Mouse (Mus musculus): ENCODE results near the gene Alk. TPM values are rescaled to one million over a fixed set of nuclear protein-coding genes. Genes with fewer than 3 reads are reported as not detected.
A peak's percentile ranks its signal among the peaks of the same experiment; 100 is the strongest.

The Alk gene
- total RNA-seq, 4 experiments from 2014 or later = 8.1 to 10.3 (median 9.2) TPM

DNA sequence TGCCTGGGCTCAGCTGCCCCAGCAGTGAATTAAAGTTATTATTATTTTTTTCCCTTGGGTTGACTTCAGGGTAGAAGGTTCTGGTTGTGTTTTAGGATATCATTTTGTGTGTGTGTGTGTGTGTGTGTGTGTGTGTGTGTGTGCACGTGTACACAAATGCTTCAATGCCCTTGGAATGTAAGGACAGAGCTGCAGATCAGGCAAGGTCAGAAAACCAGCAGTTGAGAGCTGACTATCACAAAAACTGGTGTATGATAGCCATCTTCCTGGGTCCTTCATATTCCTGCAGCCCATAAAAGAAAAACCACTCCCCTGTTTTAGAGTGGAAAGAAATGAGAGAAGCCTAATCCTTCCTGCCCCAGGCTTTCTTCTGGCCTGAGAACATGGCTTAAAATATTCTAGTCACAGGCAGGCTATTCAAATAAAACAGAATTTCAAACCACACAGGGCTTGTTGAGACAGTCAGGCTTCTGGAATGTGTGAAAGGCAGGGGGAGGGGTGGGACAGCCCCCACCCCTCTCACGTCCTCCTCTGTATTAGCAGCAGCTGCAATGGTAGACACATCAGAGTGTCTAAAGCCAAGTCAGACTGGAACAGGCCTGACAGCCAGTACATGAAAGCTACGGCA is 623.8 kb downstream of the Alk start:
- DNase-seq (ENCODE audit: low spot score in 2 of 2) = no peak

- DNase-seq (ENCODE audit: low spot score in 2 of 2) = no peak
These were observed 625.3 kb downstream of the Alk start for GRCm38 (mm10) chr17:71979137-71979536.

DNA sequence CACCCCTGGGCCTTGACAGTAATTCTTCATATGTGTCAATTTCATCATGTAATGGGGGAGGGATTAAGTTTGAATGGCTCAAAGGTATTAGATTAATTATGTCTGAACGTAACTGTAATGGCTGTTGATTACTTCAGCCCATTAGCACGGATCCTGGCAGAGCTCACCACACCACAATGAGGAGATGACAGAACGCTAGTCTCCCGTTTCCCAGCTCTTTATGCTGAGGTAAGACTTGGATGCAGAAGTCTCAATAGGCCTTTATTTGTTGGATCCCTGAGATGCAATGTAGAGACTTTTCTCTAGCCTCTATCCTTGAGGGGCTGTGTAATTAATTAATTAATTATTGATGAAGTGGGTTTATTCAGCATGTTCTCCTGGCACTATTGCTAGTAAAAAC is 627.8 kb downstream of the Alk start:
- DNase-seq (ENCODE audit: low spot score in 2 of 2) = no peak

GRCm38 (mm10) chr17:71973704-71974103 is 630.7 kb downstream of the Alk start:
- DNase-seq (ENCODE audit: low spot score in 2 of 2) = no peak

GRCm38 (mm10) chr17:71967356-71967755 is 637.1 kb downstream of the Alk start:
- no peak for DNase-seq (ENCODE audit: low spot score in 2 of 2)

GRCm38 (mm10) chr17:71965733-71966606 is 638.5 kb downstream of the Alk start:
- peak; percentile 18 to 23 for DNase-seq (ENCODE audit: low spot score in 2 of 2)

DNA sequence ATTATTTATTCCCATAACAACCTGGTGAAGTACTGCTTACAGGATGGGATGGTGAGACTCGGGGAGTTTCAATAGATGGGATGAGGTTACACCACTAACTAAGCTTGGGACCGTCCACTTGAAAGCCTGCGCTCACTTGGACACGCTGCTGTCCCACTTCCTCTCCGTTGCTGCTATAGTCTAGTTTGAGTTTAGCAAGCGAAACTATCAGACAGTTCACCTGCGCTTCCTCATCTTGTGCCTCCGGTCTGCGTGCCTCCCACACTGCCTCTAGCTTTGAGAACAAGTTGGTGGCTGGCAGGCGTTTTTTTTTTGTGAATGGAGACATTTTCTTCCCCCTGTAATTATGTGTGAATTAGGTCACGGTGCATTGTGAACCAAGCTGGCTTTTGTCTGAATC is 639.8 kb downstream of the Alk start:
- no peak for DNase-seq (ENCODE audit: low spot score in 2 of 2)

DNA sequence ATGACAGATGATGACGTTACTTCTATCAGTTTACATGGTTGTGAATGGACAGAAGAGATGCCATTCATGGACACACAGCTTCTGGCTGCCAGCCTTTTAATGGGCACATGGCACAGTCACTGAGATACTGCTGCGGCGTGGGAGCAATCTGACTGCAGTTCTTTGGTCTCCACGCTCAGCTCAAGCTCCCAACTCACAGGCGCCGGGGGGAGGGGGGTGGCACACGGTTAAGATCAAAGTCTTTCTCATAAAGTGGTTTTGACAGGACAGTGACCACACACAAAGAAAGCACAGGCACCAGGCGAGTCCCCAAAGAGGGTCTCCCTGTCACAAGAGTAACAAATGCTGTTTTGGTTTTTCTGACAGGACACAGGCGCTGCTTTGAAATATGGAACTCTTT is 641.7 kb downstream of the Alk start:
- DNase-seq (ENCODE audit: low spot score in 2 of 2) = peak in 1 of 2 experiments; percentile 15

DNA sequence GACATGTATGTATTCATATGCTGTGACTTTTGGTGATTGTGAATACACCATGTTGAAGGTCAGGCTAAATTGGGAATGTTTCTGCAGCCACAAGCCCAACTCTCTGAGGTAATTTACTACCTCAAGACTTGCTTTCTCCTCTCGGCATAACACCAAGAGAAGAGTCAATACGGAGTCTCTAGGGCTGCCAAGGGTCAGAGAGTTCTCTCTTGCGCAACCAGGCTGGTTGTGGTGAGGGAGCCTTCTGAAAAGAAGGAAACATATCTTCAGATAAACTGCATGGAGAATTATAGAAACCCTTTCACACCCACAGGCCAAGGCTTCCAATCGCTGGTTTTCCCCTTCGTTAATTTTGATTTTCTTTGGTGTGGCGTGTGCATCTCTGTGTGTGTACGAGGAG is 649.4 kb downstream of the Alk start:
- DNase-seq (ENCODE audit: low spot score in 2 of 2) = no peak

GRCm38 (mm10) chr17:71954217-71954844 is 650.1 kb downstream of the Alk start:
- no peak for DNase-seq (ENCODE audit: low spot score in 2 of 2)

DNA sequence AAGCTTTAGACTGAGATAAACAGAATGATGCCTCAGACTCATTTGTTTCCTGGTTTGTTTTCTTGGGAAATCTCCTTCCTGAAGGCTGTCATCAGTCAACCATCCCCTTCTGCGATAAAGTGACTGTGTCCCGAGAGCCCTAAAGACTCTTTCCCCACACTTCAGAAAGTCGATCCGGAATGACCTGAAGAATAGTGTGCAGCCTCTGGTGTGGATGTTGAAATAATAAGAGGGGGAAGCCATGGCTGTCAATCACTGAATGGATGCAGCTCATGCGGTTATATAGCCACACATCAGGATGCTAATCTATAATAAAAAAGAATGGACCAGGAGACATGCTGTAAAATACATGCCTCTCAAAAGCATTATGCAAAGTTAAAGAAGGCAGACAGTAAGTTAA is 653.5 kb downstream of the Alk start:
- no peak for DNase-seq (ENCODE audit: low spot score in 2 of 2)

DNA sequence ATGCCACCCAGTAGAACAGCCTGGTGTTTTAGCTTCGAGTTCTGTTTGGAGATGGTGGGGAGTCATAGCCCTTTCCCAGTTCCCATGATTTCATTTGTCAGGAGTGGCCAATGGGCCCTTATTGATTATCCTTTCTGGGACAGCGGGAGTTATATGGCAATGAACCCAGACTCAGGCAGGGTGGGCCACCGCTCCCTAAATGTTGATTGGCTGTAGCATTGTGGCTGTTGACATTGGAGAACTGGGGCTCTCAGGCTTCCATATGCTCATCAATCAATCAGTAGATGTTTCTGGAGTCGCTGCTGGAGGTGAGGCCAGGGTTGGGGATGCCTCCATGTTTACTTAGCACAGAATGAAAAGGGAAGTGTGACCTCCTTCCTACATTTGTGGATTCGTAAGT is 655.7 kb downstream of the Alk start:
- DNase-seq (ENCODE audit: low spot score in 2 of 2) = no peak

DNA sequence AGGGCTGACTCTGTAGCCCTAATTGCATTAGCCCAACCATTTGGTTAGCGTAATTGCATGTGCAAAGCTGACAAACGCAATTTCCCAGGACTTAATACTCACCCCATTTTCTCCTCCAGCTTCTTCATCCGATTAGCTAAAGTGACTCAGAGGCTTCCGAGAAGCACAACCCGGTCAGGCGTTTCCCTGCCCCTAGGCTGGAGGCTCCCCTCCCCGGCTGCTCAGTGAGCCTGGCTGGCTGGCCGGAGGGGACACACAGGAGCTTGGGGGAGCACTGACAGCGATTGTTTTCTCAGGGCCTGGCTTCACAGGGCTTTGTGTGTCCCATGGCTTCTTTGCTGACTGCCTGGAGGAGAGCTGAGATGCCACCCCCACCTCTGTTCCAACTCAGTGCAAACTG is 657.0 kb downstream of the Alk start:
- DNase-seq (ENCODE audit: low spot score in 2 of 2) = no peak

- DNase-seq (ENCODE audit: low spot score in 2 of 2) = no peak
These were observed 660.4 kb downstream of the Alk start for GRCm38 (mm10) chr17:71944020-71944419.

DNA sequence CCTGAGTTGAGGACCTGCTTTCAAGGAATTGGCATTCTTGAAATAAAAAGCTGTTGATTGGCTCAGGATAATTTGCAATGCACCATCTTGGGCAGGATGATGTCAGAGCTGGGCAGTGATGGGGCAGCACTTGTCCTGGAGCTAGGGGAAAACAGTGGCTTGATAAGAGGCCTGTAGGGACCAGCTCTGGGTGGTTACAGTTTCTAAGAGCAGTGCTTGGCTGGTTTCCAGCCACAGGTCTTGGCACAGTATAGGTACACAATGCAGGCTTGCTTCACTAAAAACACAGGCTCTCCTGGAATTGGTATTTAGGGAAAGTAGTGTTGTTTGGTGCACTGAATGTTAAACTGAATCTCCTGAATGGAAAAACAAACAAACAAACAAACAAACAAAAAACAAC is 662.4 kb downstream of the Alk start:
- no peak for DNase-seq (ENCODE audit: low spot score in 2 of 2)

- DNase-seq (ENCODE audit: low spot score in 2 of 2) = no peak
These were observed 663.0 kb downstream of the Alk start for GRCm38 (mm10) chr17:71941436-71941835.

- no peak for DNase-seq (ENCODE audit: low spot score in 2 of 2)
These were observed 667.7 kb downstream of the Alk start for GRCm38 (mm10) chr17:71936681-71937080.

DNA sequence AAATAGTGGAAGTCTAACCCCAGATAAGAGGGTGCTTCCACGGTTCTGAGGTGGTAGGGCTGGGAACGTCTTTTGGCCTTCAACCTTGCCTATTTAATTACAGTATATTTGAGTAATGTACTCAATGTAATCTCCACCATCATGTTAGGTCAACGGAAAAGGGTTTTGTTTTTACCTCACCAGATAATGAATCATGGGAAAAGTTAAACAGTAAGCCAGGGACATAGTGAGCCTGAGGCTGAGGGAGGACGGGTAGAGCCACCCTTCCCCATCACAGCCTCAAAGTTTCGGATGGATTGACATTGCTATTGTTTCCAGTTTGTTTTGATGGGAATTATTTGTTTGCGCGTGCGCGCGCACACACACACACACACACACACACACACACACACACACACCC is 668.6 kb downstream of the Alk start:
- no peak for DNase-seq (ENCODE audit: low spot score in 2 of 2)

- no peak for DNase-seq (ENCODE audit: low spot score in 2 of 2)
These were observed 669.1 kb downstream of the Alk start for GRCm38 (mm10) chr17:71935336-71935735.

DNA sequence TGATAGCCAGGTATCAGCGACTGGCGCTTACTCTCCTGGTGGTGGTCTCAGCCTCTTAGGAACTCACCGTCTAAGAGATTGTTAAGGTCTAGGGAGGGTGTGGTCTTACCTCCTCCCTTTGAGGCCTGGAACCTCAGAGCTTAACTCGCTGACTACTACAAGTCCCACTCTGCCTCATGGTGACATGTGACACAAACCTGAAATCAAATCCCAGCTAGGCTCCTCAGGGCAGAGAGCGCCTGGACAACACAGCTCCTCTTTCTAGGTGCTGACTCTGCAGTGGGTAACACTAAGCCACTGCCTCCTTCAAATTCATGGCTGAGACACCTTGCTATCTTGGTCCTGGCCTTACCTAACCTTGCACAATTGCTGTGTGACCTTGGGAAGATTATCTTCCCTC is 689.5 kb downstream of the Alk start:
- DNase-seq (ENCODE audit: low spot score in 2 of 2) = no peak

- no peak for DNase-seq (ENCODE audit: low spot score in 2 of 2)
These were observed 689.9 kb downstream of the Alk start for GRCm38 (mm10) chr17:71914541-71914940.

GRCm38 (mm10) chr17:71913188-71913587 is 691.2 kb downstream of the Alk start:
- DNase-seq (ENCODE audit: low spot score in 2 of 2) = no peak

GRCm38 (mm10) chr17:71909107-71909506 is 695.3 kb downstream of the Alk start:
- no peak for DNase-seq (ENCODE audit: low spot score in 2 of 2)

Data from left cerebral cortex, adult 8-10 months (tissue).